Mouse (Mus musculus) neutrophil, adult 5-6 weeks (primary cell): Measurements from ENCODE around the gene Tomm20. TPM values are rescaled to one million over a fixed set of nuclear protein-coding genes. Genes with fewer than 3 reads are reported as not detected.
"Not testable (repeated sequence)": the region's sequence is repeated elsewhere in the genome, so short reads cannot be mapped to it uniquely, and the experiment has no call there.

Source experiments
- ATAC-seq: fragments of 151-379, 151-347 bp; 2 replicates; pipeline ENCODE4 v1.8.0; 2017; ENCODE audit warnings: mild to moderate bottlenecking, moderate TSS enrichment; ENCODE audit not compliant: insufficient number of reproducible peaks, poor library complexity, low FRiP score, severe bottlenecking; ENCODE audit errors: extremely low read depth
- total RNA-seq: library from RNA; stranded (forward); fragments of 200-1000 nt; gene quantifications from 2 replicates; pipeline ENCODE4 v1.2.3, GENCODE M21; 2017

The Tomm20 gene
- 79.6 and 102 TPM in 2 replicates for total RNA-seq

GRCm38 (mm10) chr8:126945730-126946163, at the start of gene Tomm20:
Tomm20 (minus strand) TSS chr8:126945844.
- ATAC-seq = peak; percentile 86

- ATAC-seq = no peak
Observed at GRCm38 (mm10) chr8:126994506-126994905, 48.9 kb upstream of the Tomm20 start.

- no peak for ATAC-seq
Observed at GRCm38 (mm10) chr8:126989363-126990153, 43.9 kb upstream of the Tomm20 start.

- no peak for ATAC-seq
Observed at GRCm38 (mm10) chr8:126988346-126989006, 42.8 kb upstream of the Tomm20 start.

GRCm38 (mm10) chr8:126986495-126986894, 40.9 kb upstream of the Tomm20 start:
- ATAC-seq = peak; percentile 74

- no peak for ATAC-seq
Observed at GRCm38 (mm10) chr8:126980046-126980445, 34.4 kb upstream of the Tomm20 start.

- ATAC-seq = no peak
Observed at GRCm38 (mm10) chr8:126979091-126979920, 33.7 kb upstream of the Tomm20 start.

- not testable (repeated sequence) for ATAC-seq
Observed at GRCm38 (mm10) chr8:126978535-126978934, 32.9 kb upstream of the Tomm20 start.

GRCm38 (mm10) chr8:126978028-126978427, 32.4 kb upstream of the Tomm20 start:
- no peak for ATAC-seq

GRCm38 (mm10) chr8:126976608-126977348, 31.1 kb upstream of the Tomm20 start:
- no peak for ATAC-seq

GRCm38 (mm10) chr8:126975706-126976105, 30.1 kb upstream of the Tomm20 start:
- no peak for ATAC-seq

- no peak for ATAC-seq
Observed at GRCm38 (mm10) chr8:126974511-126974910, 28.9 kb upstream of the Tomm20 start.

- ATAC-seq = no peak
Observed at GRCm38 (mm10) chr8:126973686-126974265, 28.1 kb upstream of the Tomm20 start.

GRCm38 (mm10) chr8:126972649-126973048, 27.0 kb upstream of the Tomm20 start:
- ATAC-seq = no peak

GRCm38 (mm10) chr8:126972102-126972501, 26.5 kb upstream of the Tomm20 start:
- ATAC-seq = no peak

GRCm38 (mm10) chr8:126971314-126971664, 25.6 kb upstream of the Tomm20 start:
- ATAC-seq = no peak

- peak; percentile 98 for ATAC-seq
Observed at GRCm38 (mm10) chr8:126970579-126971313, 25.1 kb upstream of the Tomm20 start, which contains the start of gene Rbm34. Rbm34 (minus strand) TSS chr8:126971071.

GRCm38 (mm10) chr8:126969546-126969945, 23.9 kb upstream of the Tomm20 start:
- ATAC-seq = no peak
